Mouse (Mus musculus) lung, postnatal 0 days (tissue): Measurements from ENCODE around the gene Nhs.

Experiments
- CTCF ChIP-seq: IDR thresholded peaks from 2 replicates; pipeline ENCODE4 v1.5.1; 2016; ENCODE audit warnings: antibody characterized with exemption, mild to moderate bottlenecking
- EP300 ChIP-seq: IDR thresholded peaks from 2 replicates; pipeline ENCODE4 v1.6.1; 2016; ENCODE audit warnings: antibody characterized with exemption, mild to moderate bottlenecking, control low read depth

- TF ChIP-seq CTCF, result no peak
- no peak for TF ChIP-seq EP300
These were observed 174.6 kb downstream of the Nhs start for GRCm38 (mm10) chrX:161984961-161985360.
